Mouse (Mus musculus): ENCODE results near the gene Timp4. TPM values are rescaled to one million over a fixed set of nuclear protein-coding genes. Genes with fewer than 3 reads are reported as not detected.

Gene Timp4
- total and polyA plus RNA-seq, 3 experiments = not detected

- TF ChIP-seq TAL1 (IDR thresholded peaks at IDR 0.05; ENCODE audit: low read length) = no peak
- H3K36me3 ChIP-seq (ENCODE audit: control insufficient read depth in 1 of 2, insufficient read depth in 2 of 2, low read length in 2 of 2) = no peaks in the 10 kb centered on the region
- no peak overlapping the region for H3K27ac ChIP-seq (ENCODE audit: control insufficient read depth, low read depth, low read length)
- H3K79me2 ChIP-seq (ENCODE audit: control insufficient read depth, insufficient read depth, low read length, poor library complexity) = no peaks in the 10 kb centered on the region
- H3K9ac ChIP-seq (ENCODE audit: control insufficient read depth, low read depth, low read length, poor library complexity, severe bottlenecking) = no peak overlapping the region
- H3K4me1 ChIP-seq (ENCODE audit: control insufficient read depth in 1 of 2, insufficient read depth in 2 of 2, low read length in 2 of 2) = no peaks in the 10 kb centered on the region
- H3K9me3 ChIP-seq (replicated peaks; ENCODE audit: insufficient read depth, low read length) = no peaks in the 10 kb centered on the region
- no peak overlapping the region for H3K4me3 ChIP-seq (ENCODE audit: control insufficient read depth in 1 of 2, insufficient read depth in 1 of 2, low read depth in 2 of 2, low read length in 2 of 2)
- peaks cover 5 to 10% of the 10 kb centered on the region in 2 experiments for H3K27me3 ChIP-seq (ENCODE audit: control insufficient read depth in 1 of 2, insufficient read depth in 2 of 2, low read length in 2 of 2)
- DNase-seq (ENCODE audit: low read depth, low spot score) = no peak
Measured at GRCm38 (mm10) chr6:115221215-115221641, 30.8 kb downstream of the Timp4 start.

- no peak for TF ChIP-seq ZKSCAN1 (IDR thresholded peaks at IDR 0.05; ENCODE audit: low read depth, low read length)
- TF ChIP-seq MEF2A (IDR thresholded peaks at IDR 0.05; ENCODE audit: extremely low read depth, insufficient replicate concordance, low read depth, low read length, poor library complexity, severe bottlenecking) = no peak
- TF ChIP-seq USF2 (IDR thresholded peaks at IDR 0.05; ENCODE audit: borderline replicate concordance in 1 of 2, insufficient read depth in 1 of 2, low read depth in 1 of 2, low read length in 2 of 2) = no peak
- no peak for TF ChIP-seq USF1 (IDR thresholded peaks at IDR 0.05; ENCODE audit: low read depth, low read length)
- no peak for TF ChIP-seq CTCF (IDR thresholded peaks at IDR 0.05 in 2 of 3, conservative IDR thresholded peaks at IDR 0.05 in 1 of 3; ENCODE audit: control insufficient read depth in 1 of 3, insufficient read depth in 1 of 3, low read depth in 2 of 3, low read length in 3 of 3, poor library complexity in 1 of 3, severe bottlenecking in 1 of 3)
- no peak for TF ChIP-seq SIN3A (IDR thresholded peaks at IDR 0.05; ENCODE audit: low read length)
- no peak for TF ChIP-seq CHD1 (IDR thresholded peaks at IDR 0.05; ENCODE audit: low read depth, low read length)
- TF ChIP-seq E2F4 (IDR thresholded peaks at IDR 0.05; ENCODE audit: borderline replicate concordance, low read depth, low read length) = no peak
- TF ChIP-seq CHD2 (IDR thresholded peaks at IDR 0.05; ENCODE audit: low read length) = no peak
- no peak for TF ChIP-seq GABPA (IDR thresholded peaks at IDR 0.05; ENCODE audit: low read depth, low read length)
- TF ChIP-seq RAD21 (IDR thresholded peaks at IDR 0.05; ENCODE audit: low read depth, low read length) = no peak
- TF ChIP-seq POLR2AphosphoS2 (IDR thresholded peaks at IDR 0.05; ENCODE audit: low read length) = no peak
- TF ChIP-seq MAZ (IDR thresholded peaks at IDR 0.05; ENCODE audit: low read depth, low read length) = no peak
- TF ChIP-seq NRF1 (IDR thresholded peaks at IDR 0.05; ENCODE audit: insufficient read depth, low read depth, low read length, poor library complexity, severe bottlenecking) = no peak
- no peak for TF ChIP-seq BHLHE40 (IDR thresholded peaks at IDR 0.05; ENCODE audit: borderline replicate concordance, low read depth, low read length)
- TF ChIP-seq MAX (IDR thresholded peaks at IDR 0.05; ENCODE audit: low read length) = no peak
- TF ChIP-seq TBP (IDR thresholded peaks at IDR 0.05; ENCODE audit: low read depth, low read length) = no peak
- peaks cover 4 to 7% of the 10 kb centered on the region in 2 experiments for H3K27me3 ChIP-seq (ENCODE audit: control insufficient read depth in 1 of 2, insufficient read depth in 2 of 2, low read length in 2 of 2)
- no peak overlapping the region for H3K27ac ChIP-seq (ENCODE audit: control insufficient read depth, low read depth, low read length)
- no peaks in the 10 kb centered on the region for H3K36me3 ChIP-seq (ENCODE audit: control insufficient read depth in 1 of 2, insufficient read depth in 2 of 2, low read length in 2 of 2)
- DNase-seq (ENCODE audit: low read depth, low spot score) = no peak
- no peak overlapping the region for H3K9ac ChIP-seq (ENCODE audit: control insufficient read depth, low read depth, low read length, poor library complexity, severe bottlenecking)
- no peak overlapping the region for H3K4me3 ChIP-seq (ENCODE audit: control insufficient read depth in 1 of 2, insufficient read depth in 1 of 2, low read depth in 2 of 2, low read length in 2 of 2)
- no peaks in the 10 kb centered on the region for H3K79me2 ChIP-seq (ENCODE audit: control insufficient read depth, insufficient read depth, low read length, poor library complexity)
- no peaks in the 10 kb centered on the region for H3K4me1 ChIP-seq (ENCODE audit: control insufficient read depth in 1 of 2, insufficient read depth in 2 of 2, low read length in 2 of 2)
- no peaks in the 10 kb centered on the region for H3K9me3 ChIP-seq (replicated peaks; ENCODE audit: insufficient read depth, low read length)
Measured at GRCm38 (mm10) chr6:115213129-115213528, 38.9 kb downstream of the Timp4 start.

All from MEL (cell line).